Mouse (Mus musculus) forebrain, embryonic 10.5 days (tissue): Measurements from ENCODE around the gene Tmprss11a. TPM values are rescaled to one million over a fixed set of nuclear protein-coding genes. Genes with fewer than 3 reads are reported as not detected.

ENCODE experiments used
- DNase-seq: peaks from one replicate; pipeline ENCODE4 v3.0.0-alpha.2; 2017; ENCODE audit warnings: low spot score; ENCODE audit errors: extremely low spot score
- H3K27ac ChIP-seq: fragments of 300-500 bp; sonication (generic); 2 replicates; pipeline ENCODE4 v1.5.1; 2016; ENCODE audit warnings: mild to moderate bottlenecking
- H3K27me3 ChIP-seq: fragments of 300-500 bp; sonication (generic); 2 replicates; pipeline ENCODE4 v1.6.1; 2016; ENCODE audit warnings: mild to moderate bottlenecking; ENCODE audit not compliant: poor library complexity, severe bottlenecking
- H3K36me3 ChIP-seq: fragments of 300-500 bp; sonication (generic); replicated peaks from 2 replicates; pipeline ENCODE4 v1.6.1; 2016; ENCODE audit warnings: mild to moderate bottlenecking, moderate library complexity
- H3K4me1 ChIP-seq: fragments of 300-500 bp; sonication (generic); 2 replicates; pipeline ENCODE4 v1.6.1; 2016
- H3K4me3 ChIP-seq: fragments of 300-500 bp; sonication (generic); 2 replicates; pipeline ENCODE4 v1.5.1; 2016; ENCODE audit warnings: mild to moderate bottlenecking, moderate library complexity
- H3K9me3 ChIP-seq: fragments of 300-500 bp; sonication (generic); 2 replicates; pipeline ENCODE4 v1.6.1; 2016; ENCODE audit warnings: mild to moderate bottlenecking, moderate library complexity
- WGBS: fragments of 180-500 bp; shearing (Covaris S2); methylation state at CpG from one replicate; pipeline ENCODE4 v1.1.7; 2016; 5-methylcytosine and 5-hydroxymethylcytosine counted together
- polyA plus RNA-seq: library from polyadenylated mRNA; unstranded; fragments of >200 nt; fragmentation: Nextera tagmentation; extraction: Ambion mirVana; gene quantifications from 2 replicates; pipeline ENCODE4 v1.2.1, GENCODE M21; 2016

The Tmprss11a gene
- polyA plus RNA-seq, 1 experiment from 2014 or later, result not detected

DNA sequence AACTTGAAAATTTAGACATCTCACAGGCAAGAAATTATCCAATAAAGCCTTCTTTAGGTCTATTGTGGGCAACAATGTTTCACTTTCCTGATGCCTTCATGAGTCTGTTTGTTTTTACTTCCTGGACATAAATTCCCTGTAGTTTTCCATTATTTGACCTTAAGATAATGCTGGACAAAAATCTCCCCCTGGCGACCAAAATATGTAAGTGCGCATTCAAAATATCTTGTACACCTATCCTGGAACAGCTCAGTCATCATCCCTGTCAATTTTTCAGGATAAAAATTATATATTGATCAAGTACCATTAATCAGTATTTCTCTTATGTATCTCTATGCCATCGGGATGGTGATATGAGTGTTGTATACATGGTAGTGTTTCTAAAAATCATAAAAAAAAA, 58.0 kb downstream of the Tmprss11a start:
- no peaks in the 10 kb centered on the region for H3K27me3 ChIP-seq
- no peaks in the 10 kb centered on the region for H3K36me3 ChIP-seq
- no peaks in the 10 kb centered on the region for H3K4me1 ChIP-seq
- H3K4me3 ChIP-seq, result no peak overlapping the region
- WGBS, result 26% methylated on average over 3 of the region's 3 CpGs
- no peak overlapping the region for H3K27ac ChIP-seq
- H3K9me3 ChIP-seq, result no peaks in the 10 kb centered on the region
- no peak for DNase-seq

DNA sequence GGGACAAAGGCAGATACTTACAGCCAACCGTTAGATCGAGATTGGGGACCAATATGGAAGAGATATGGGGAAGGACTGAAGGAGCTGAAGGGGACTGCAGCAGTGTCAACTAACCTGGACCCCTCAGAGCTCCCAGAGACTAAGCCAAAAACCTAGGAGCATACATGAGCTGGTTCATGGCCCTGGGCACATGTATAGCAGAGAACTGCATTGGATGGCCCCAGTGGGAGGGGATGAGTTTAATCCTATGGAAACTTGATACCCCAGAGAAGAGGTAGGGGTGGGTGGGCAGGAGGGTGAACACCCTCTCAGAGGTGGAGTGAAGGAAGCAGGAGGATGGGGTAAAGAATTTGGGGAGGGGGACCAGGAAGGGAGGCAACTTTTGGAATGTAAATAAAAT, 60.8 kb downstream of the Tmprss11a start:
- Histone ChIP-seq H3K27ac (no peak overlapping the region), H3K36me3 (no peaks in the 10 kb centered on the region), H3K4me3 (no peak overlapping the region), H3K9me3 (no peaks in the 10 kb centered on the region), H3K27me3 (no peaks in the 10 kb centered on the region), H3K4me1 (no peaks in the 10 kb centered on the region)
- DNase-seq, result no peak
- 81% methylated on average over 2 of the region's 2 CpGs for WGBS

DNA sequence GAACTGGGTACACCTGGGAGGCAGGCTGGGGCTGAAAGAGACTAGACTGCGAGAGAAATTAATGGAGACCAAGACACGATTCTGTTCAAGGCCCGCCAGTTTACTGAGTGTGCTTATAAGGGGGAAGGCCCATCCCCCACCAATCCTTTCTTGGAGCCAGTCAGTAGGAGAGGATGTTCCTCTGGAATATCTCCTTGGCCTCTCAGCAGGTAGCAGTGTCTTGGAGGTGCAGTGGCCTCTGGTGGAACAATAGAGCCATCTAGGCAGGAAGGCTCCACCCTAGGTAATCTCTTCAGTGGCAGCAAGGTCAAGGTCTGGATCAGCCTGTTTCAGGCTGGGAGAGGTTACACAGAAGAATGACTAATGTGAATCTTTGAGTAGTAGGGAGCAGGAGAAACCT, 61.6 kb downstream of the Tmprss11a start:
- Histone ChIP-seq H3K27ac (no peak overlapping the region), H3K27me3 (no peaks in the 10 kb centered on the region), H3K4me3 (no peak overlapping the region), H3K36me3 (no peaks in the 10 kb centered on the region), H3K4me1 (no peaks in the 10 kb centered on the region), H3K9me3 (no peaks in the 10 kb centered on the region)
- 83% methylated on average over 3 of the region's 3 CpGs for WGBS
- DNase-seq, result no peak

DNA sequence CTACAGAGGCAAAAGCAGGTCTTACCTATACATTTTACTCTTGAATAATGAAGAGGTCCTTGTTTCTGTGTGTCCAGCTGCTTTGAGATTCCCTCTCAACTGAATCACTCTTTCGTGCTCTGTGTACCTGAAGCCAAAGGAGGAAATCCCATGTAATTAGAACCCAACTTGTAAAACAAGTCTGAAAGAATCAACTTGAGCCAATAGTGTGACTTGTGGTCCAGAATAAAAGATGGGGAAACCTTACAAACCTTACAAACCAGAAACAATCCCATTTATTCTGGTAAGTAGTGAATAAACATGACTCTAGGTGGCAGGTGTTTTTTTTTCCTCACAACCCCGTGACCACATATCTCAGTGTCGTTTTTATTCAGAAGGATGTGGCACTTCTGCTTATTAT, 95.5 kb downstream of the Tmprss11a start, which contains the start of gene Tmprss11d:
Gene Tmprss11d (minus strand): TSS at position 101 of the 400 bp plus-strand sequence.
- H3K27ac ChIP-seq, result no peak within 1 kb of the TSS
- no peaks in the 10 kb centered on the region for H3K9me3 ChIP-seq
- no peaks in the 10 kb centered on the region for H3K4me1 ChIP-seq
- H3K4me3 ChIP-seq, result no peak within 1 kb of the TSS
- H3K36me3 ChIP-seq, result no peaks in the 10 kb centered on the region
- 77% methylated on average over 3 of the region's 3 CpGs for WGBS
- H3K27me3 ChIP-seq, result no peaks in the 10 kb centered on the region
- no peak for DNase-seq

Other genes with a start within 250 kb of the Tmprss11a start
- gene Tmprss11c, start 179.7 kb downstream of the Tmprss11a start, polyA plus RNA-seq, result not detected in 2 replicates
- gene Tmprss11d, start 95.6 kb downstream of the Tmprss11a start, polyA plus RNA-seq, result 0.11 TPM in 1 of 2 replicates, not detected in the other
- not detected in 2 replicates for gene Tmprss11g, start 49.6 kb upstream of the Tmprss11a start, polyA plus RNA-seq
- not detected in 2 replicates for gene Tmprss11f, start 163.4 kb upstream of the Tmprss11a start, polyA plus RNA-seq
- not detected in 2 replicates for gene Tmprss11b, start 207.4 kb upstream of the Tmprss11a start, polyA plus RNA-seq